Mouse (Mus musculus): Measurements from ENCODE around the gene Ctla4. TPM values are rescaled to one million over a fixed set of nuclear protein-coding genes. Genes with fewer than 3 reads are reported as not detected.

Ctla4 gene
- polyA plus RNA-seq, 1 experiment from 2014 or later, result not detected

DNA sequence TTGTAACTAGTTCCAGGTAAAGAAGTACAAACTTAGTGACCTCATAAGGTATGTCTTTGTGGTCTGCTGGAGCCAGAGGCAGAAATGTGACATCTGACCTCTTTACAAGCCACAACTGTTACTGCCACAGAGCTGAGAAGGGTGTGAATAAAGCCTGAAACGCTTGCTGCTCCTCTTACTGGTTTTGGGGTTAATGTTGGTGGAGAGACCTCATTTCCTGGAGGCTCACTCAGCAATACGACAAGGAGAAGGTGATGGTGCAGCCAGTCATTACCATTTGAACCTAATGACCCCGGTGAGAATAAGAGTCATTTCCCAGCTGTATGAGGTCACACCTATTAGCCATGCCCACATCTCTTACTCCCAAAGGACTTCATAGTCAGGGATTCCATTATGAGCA lies 11.5 kb upstream of the Ctla4 start:
- H3K4me1 ChIP-seq, result no peaks in the 10 kb centered on the region
- no peak for ATAC-seq (replicated peaks)

DNA sequence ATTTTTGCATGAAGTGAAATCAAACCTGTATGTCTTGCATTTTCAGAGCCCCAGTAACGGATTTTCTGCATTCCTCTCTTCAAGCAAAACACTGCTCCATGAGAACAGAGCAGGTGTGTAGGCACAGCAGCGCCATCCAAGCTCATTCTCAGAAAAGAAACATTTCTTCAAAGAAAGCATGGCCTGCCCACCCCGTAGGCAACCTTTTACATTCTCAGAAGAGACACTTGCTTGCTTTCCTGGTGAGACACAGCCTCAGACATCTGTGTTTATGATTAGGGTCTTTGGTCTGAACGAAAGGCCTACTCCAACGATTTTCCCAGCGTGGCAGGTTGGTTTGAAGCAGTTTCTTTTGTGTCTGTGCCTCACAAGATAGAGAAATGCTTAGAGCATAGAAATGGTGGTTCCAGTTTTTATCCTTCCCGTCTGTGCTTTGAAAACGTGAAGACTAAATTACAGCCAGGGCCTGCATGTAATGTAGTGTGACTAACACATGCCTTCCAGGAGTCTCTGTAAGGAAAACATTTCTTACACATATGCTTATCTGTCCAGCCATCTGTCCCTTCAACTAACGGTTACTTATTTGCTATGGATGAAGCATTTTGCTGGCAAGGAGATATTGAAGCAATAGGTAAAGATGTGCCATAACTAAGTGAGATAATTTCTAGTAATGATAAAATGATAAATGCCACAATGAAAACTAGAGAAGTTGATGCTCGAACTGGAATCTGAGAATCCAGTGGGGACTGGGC lies 6.5 kb upstream of the Ctla4 start:
- Histone ChIP-seq H3K9ac (no peak overlapping the region), H3K4me2 (no peak overlapping the region), H3K27me3 (replicated peaks) (no peaks in the 10 kb centered on the region), H3K9me3 (no peaks in the 10 kb centered on the region), H3K36me3 (replicated peaks) (no peaks in the 10 kb centered on the region), H3K4me1 (no peaks in the 10 kb centered on the region), H3K27ac (no peak overlapping the region), H3K4me3 (no peak overlapping the region)
- no peak for ATAC-seq (replicated peaks)
- WGBS, result 68% methylated on average over 10 of the region's 10 CpGs

More for the DNA sequence above, 11.5 kb upstream of the Ctla4 start:
- Histone ChIP-seq H3K27me3 (replicated peaks) (no peaks in the 10 kb centered on the region), H3K4me3 (no peak overlapping the region), H3K9ac (no peak overlapping the region), H3K9me3 (no peaks in the 10 kb centered on the region), H3K36me3 (replicated peaks) (no peaks in the 10 kb centered on the region), H3K4me2 (no peak overlapping the region), H3K27ac (no peak overlapping the region)
- WGBS, result 74% methylated on average over 3 of the region's 3 CpGs

DNA sequence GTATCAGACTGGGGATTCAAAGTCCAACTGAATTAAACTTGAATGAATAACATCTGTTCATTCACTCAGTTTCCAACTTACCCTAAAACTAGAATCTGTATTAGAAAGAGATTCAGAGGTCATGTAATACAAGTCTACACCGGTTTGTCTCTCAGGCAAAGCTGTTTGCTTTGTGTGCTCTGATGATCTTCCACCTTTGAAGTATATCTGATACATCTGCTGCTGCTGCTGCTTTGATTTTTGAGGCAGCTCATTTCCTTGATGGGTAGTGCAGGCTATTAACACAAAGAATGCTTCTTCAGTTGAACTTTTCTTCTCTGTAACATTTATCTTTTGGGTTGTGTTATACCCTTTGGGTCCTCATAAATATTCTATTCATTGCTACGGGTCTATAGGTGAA lies 4.0 kb upstream of the Ctla4 start:
- ATAC-seq (replicated peaks), result no peak
- Histone ChIP-seq H3K4me2 (no peak overlapping the region), H3K9ac (no peak overlapping the region), H3K9me3 (no peaks in the 10 kb centered on the region), H3K4me3 (no peak overlapping the region), H3K27me3 (replicated peaks) (no peaks in the 10 kb centered on the region), H3K27ac (no peak overlapping the region), H3K4me1 (no peaks in the 10 kb centered on the region), H3K36me3 (replicated peaks) (no peaks in the 10 kb centered on the region)
- WGBS, result 66% methylated on average over 2 of the region's 2 CpGs

DNA sequence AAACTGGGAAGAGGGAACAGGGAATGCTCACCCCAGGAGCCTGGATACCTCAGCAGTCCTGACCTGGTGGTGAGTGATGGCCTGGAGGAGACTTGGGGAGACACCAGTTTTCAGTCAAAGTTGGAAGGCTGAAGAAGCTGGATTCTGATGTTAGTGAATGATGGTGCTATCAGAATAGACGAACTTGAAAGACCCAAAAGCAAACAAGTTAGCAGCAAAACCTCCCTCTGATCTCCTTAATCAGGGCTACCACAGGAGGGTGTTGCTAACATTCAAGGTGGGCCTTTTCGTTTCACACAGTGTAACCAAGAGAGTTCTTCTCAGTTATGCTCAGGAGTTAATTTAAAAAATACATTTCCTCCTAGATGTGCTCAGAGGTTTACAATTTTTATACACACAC lies 3.5 kb upstream of the Ctla4 start:
- H3K9ac ChIP-seq, result no peak overlapping the region
- no peaks in the 10 kb centered on the region for H3K9me3 ChIP-seq
- H3K4me3 ChIP-seq, result no peak overlapping the region
- H3K27me3 ChIP-seq (replicated peaks), result no peaks in the 10 kb centered on the region
- no peak overlapping the region for H3K27ac ChIP-seq
- H3K4me1 ChIP-seq, result no peaks in the 10 kb centered on the region
- 82% methylated on average over 2 of the region's 2 CpGs for WGBS
- H3K36me3 ChIP-seq (replicated peaks), result no peaks in the 10 kb centered on the region
- ATAC-seq (replicated peaks), result no peak
- no peak overlapping the region for H3K4me2 ChIP-seq

DNA sequence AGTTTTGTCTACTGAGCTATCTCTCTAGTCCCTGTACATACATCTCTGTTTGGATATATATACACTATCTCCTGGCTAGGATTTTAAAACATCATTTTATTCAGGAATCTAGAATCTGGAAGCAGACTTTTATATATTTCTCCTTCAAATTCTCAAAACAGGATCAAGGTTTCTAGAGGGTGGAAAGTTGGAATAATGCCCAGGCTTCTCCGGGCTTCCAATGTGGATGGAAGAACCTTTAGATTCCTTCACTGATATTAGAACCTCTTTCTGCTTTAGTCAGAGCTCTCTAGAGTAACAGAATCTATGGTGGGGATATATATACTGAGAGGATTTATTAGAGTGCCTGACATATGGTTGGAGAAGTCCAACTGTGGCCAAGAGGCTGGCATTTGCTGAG lies 2.2 kb upstream of the Ctla4 start:
- H3K27ac ChIP-seq, result no peak overlapping the region
- H3K9me3 ChIP-seq, result no peaks in the 10 kb centered on the region
- WGBS, result 98% methylated on average over 1 of the region's 1 CpGs
- no peaks in the 10 kb centered on the region for H3K36me3 ChIP-seq (replicated peaks)
- H3K9ac ChIP-seq, result no peak overlapping the region
- H3K4me3 ChIP-seq, result no peak overlapping the region
- no peaks in the 10 kb centered on the region for H3K4me1 ChIP-seq
- ATAC-seq (replicated peaks), result no peak
- no peak overlapping the region for H3K4me2 ChIP-seq
- no peaks in the 10 kb centered on the region for H3K27me3 ChIP-seq (replicated peaks)

DNA sequence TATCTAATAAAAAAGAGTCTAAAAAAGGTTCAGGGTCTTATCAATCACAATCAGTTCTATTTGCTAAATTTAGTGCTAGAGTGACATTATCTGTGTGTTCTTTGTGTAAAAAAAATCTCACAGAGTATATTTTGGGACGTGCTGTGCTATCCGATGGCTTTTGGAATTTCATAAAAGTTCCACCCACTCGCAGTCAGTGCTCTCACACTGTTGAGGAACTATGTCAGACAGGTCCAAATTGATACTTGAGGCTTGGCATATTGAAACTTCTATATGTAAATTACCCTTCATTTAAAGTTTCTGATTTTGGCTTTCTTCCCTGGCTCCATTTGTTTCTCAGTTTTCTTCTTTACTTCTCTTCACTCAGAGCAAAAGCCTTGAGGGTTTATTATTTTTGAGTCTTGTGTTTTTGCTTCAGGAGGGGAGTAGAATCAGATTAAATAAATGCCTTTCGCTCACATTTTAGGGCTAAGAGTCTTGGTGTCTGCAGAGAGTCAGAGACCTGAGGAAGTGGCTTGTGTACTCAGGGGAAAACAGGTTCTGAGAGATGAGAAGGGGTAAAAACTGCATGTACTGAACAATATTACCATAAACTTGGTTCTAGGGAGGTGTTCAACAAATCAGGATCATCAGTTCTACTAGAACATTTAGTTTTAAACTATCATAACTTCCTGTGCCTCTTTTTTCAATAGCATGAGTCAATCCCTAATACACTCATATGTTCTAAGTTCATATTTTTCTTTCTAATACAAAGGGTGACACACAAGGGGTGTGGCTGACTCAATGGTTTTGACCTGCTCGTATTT lies 11.5 kb downstream of the Ctla4 start:
- no peaks in the 10 kb centered on the region for H3K9me3 ChIP-seq
- H3K27ac ChIP-seq, result no peak overlapping the region
- no peaks in the 10 kb centered on the region for H3K4me1 ChIP-seq
- no peak overlapping the region for H3K9ac ChIP-seq
- 86% methylated on average over 5 of the region's 5 CpGs for WGBS
- H3K36me3 ChIP-seq (replicated peaks), result no peaks in the 10 kb centered on the region
- ATAC-seq (replicated peaks), result no peak
- H3K27me3 ChIP-seq (replicated peaks), result no peaks in the 10 kb centered on the region
- no peak overlapping the region for H3K4me3 ChIP-seq
- H3K4me2 ChIP-seq, result no peak overlapping the region

DNA sequence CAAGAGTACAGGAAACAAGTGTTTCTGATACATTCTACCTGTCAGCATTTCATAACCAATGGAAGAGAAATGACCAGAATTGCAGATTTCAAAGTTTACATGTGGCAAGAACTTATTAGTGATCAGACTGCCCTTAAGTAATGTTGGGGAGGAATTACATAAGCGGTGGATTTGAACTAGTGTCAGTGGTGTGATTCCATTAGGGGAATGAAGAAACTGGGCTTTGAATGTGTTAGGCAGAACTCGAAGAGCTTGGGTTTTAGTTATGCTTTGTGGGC lies 12.1 kb downstream of the Ctla4 start:
- ATAC-seq (replicated peaks), result no peak
- no peak overlapping the region for H3K9ac ChIP-seq
- H3K9me3 ChIP-seq, result no peaks in the 10 kb centered on the region
- H3K4me2 ChIP-seq, result no peak overlapping the region
- WGBS, result 82% methylated on average over 2 of the region's 2 CpGs
- no peaks in the 10 kb centered on the region for H3K36me3 ChIP-seq (replicated peaks)
- H3K27me3 ChIP-seq (replicated peaks), result no peaks in the 10 kb centered on the region
- no peaks in the 10 kb centered on the region for H3K4me1 ChIP-seq
- no peak overlapping the region for H3K27ac ChIP-seq
- H3K4me3 ChIP-seq, result no peak overlapping the region

DNA sequence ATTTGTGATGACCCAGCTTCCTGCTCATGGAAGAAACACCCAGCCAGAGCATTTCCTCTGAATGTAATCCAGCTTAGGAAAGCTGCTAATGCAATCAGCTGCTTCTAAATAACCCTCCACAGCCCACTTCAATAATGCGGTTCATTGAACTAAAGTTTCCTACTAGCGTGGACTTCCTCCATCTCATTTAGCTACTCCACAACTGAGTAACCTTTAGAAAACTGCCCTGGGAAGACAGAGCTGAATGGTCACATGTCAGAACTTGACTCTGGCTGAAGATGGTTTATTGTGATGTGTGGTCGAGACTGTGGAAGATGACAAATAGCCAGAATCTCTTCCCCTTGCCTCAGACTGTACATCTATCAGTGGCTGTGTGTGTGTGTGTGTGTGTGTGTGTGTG lies 12.4 kb downstream of the Ctla4 start:
- 76% methylated on average over 3 of the region's 3 CpGs for WGBS
- no peak for ATAC-seq (replicated peaks)
- no peak overlapping the region for H3K4me2 ChIP-seq

DNA sequence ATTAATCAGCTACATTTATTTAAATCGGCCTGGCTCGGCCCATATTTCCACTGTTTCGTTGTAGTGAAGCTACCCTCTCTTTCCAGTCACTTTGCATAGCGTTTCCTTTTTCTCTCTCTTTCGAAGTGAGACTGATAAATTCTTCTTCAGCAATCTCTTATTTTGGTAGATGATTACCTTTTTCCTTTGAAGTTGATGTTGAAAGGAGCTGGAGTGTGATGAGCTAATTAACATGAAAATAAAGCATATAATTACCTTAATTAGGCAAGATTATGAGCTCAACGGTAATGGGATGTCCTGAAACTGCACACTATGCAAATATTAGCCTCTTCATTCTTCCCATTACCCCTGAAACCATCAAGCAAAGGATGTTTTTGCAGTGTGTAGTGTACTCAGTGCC lies 15.7 kb downstream of the Ctla4 start:
- Histone ChIP-seq H3K27ac (0 out of 2 replicates have a peak overlapping the region, but pooled peaks have one; percentile 25), H3K9ac (no peak overlapping the region), H3K9me3 (no peaks in the 10 kb centered on the region), H3K4me2 (no peak overlapping the region), H3K36me3 (replicated peaks) (no peaks in the 10 kb centered on the region), H3K4me3 (no peak overlapping the region), H3K4me1 (no peaks in the 10 kb centered on the region), H3K27me3 (replicated peaks) (no peaks in the 10 kb centered on the region)
- WGBS, result 57% methylated on average over 6 of the region's 6 CpGs
- no peak for ATAC-seq (replicated peaks)

More for the DNA sequence above, 12.4 kb downstream of the Ctla4 start:
- Histone ChIP-seq H3K9me3 (no peaks in the 10 kb centered on the region), H3K4me3 (no peak overlapping the region), H3K4me1 (no peaks in the 10 kb centered on the region), H3K36me3 (replicated peaks) (no peaks in the 10 kb centered on the region), H3K9ac (no peak overlapping the region), H3K27me3 (replicated peaks) (no peaks in the 10 kb centered on the region), H3K27ac (no peak overlapping the region)

DNA sequence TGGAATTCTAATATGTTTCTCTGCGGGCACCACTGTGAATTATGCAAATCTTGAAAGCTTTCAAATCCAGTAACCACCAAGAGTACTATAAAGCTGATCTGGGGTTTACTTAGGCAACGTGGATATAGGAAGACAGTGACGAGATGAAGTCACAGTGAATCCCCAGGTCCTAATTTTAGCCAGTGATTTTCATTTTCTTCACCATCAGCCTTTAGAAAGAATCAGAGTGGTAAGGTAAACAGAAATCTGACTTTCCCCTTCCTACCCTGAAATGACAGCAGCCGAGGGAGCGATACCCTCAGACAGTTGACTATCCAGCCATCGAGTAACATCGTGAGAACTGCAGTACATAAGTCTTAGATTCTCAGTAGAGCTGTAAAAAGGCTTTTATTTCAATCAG lies 16.3 kb downstream of the Ctla4 start:
- H3K9ac ChIP-seq, result no peak overlapping the region
- H3K4me1 ChIP-seq, result no peaks in the 10 kb centered on the region
- no peaks in the 10 kb centered on the region for H3K9me3 ChIP-seq
- H3K36me3 ChIP-seq (replicated peaks), result no peaks in the 10 kb centered on the region
- H3K27ac ChIP-seq, result no peak overlapping the region
- no peak overlapping the region for H3K4me2 ChIP-seq
- no peak overlapping the region for H3K4me3 ChIP-seq
- H3K27me3 ChIP-seq (replicated peaks), result no peaks in the 10 kb centered on the region
- ATAC-seq (replicated peaks), result no peak
- WGBS, result 83% methylated on average over 7 of the region's 7 CpGs

DNA sequence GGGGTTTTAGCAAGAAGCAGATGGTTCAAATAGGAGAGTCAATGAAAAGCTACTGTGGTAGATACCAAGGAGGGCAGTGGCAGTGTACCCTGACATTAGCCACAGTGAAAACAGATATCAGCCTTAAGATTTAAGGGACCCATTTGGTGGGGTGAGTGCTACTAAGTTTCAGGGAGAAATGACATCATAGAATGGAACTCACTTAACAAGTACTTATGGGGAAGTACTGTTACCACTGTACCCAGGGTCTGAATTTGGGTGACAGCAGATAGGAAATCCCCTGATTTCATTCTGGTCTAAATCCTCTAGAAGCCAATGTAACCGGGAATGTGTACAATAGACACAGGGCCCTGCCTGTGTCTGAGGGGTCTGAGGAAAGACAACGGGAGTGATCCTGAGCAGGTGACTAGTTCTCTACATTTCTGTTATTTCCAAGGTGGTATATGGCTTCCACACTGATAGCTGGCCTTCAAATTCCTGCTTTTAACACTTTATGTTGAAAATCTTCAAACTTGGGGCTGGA lies 17.7 kb downstream of the Ctla4 start:
- Histone ChIP-seq H3K4me1 (no peaks in the 10 kb centered on the region), H3K9ac (no peak overlapping the region), H3K9me3 (no peaks in the 10 kb centered on the region), H3K4me3 (no peak overlapping the region), H3K36me3 (replicated peaks) (no peaks in the 10 kb centered on the region), H3K4me2 (no peak overlapping the region), H3K27me3 (replicated peaks) (no peaks in the 10 kb centered on the region), H3K27ac (no peak overlapping the region)
- WGBS, result 92% methylated on average over 2 of the region's 2 CpGs
- no peak for ATAC-seq (replicated peaks)

DNA sequence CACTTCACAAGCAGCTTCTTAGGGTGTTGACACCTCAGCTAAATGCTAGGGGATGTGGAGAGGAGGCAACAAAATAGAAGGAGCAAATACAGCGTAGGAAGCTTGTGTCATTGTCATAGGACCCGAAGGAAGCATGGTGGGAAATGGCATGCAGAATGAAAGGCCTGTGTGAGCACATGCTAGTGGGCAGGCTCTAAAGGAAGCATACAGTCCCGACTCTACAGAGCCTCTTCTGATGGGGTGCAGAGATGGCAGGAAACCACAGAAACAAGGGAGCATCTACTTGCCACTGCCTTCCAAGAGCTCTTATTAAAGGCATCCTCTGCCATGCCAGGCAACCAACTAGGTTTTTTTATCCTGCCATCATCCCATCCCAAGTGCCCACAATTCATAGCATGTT lies 20.7 kb downstream of the Ctla4 start:
- H3K36me3 ChIP-seq (replicated peaks), result no peaks in the 10 kb centered on the region
- H3K4me1 ChIP-seq, result no peaks in the 10 kb centered on the region
- no peak overlapping the region for H3K4me2 ChIP-seq
- no peak overlapping the region for H3K27ac ChIP-seq
- no peak for ATAC-seq (replicated peaks)
- H3K4me3 ChIP-seq, result no peak overlapping the region
- no peak overlapping the region for H3K9ac ChIP-seq
- WGBS, result 83% methylated on average over 3 of the region's 3 CpGs
- no peaks in the 10 kb centered on the region for H3K27me3 ChIP-seq (replicated peaks)
- no peaks in the 10 kb centered on the region for H3K9me3 ChIP-seq

DNA sequence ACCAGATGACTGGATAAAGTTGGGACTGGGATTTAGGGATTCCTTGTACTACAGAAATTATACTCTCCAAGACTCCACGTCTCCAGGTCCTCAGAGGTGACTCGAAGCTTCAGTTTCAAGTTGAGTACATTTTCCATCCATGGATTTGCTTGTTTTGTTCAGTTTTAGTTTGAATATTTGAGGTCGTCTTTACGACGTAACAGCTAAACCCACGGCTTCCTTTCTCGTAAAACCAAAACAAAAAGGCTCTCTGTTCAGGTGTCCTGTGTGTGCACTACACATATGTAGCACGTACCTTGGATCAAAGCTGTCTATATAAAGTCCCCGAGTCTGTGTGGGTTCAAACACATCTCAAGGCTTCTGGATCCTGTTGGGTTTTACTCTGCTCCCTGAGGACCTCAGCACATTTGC lies 22.0 kb downstream of the Ctla4 start:
- Histone ChIP-seq H3K36me3 (replicated peaks) (no peaks in the 10 kb centered on the region), H3K9ac (no peak overlapping the region), H3K9me3 (no peaks in the 10 kb centered on the region), H3K4me2 (no peak overlapping the region), H3K4me1 (no peaks in the 10 kb centered on the region), H3K4me3 (no peak overlapping the region), H3K27me3 (replicated peaks) (no peaks in the 10 kb centered on the region), H3K27ac (no peak overlapping the region)
- no peak for ATAC-seq (replicated peaks)
- WGBS, result 94% methylated on average over 9 of the region's 9 CpGs
